Comparison of ENCODE assay signal across 8 mouse cellular contexts in genomic region chr14:62837641-62838252, GRCm38 (mm10). TPM values are rescaled to one million over a fixed set of nuclear protein-coding genes. Genes with fewer than 3 reads are reported as not detected.
A peak's percentile ranks its signal among the peaks of the same experiment; 100 is the strongest.
DNase-seq lines count a peak whose midpoint lies in the region; ATAC-seq and TF ChIP-seq lines count a peak whose summit lies in the region.

TSS of gene Wdfy2 (plus strand) at chr14:62837678.

- no peaks in the 10 kb centered on the region for H3K27me3 ChIP-seq in heart, adult 2 months (ENCODE audit: control insufficient read depth, insufficient read depth, low read length)
- H3K27me3 ChIP-seq in intestine, embryonic 15.5 days (replicated peaks), result no peaks in the 10 kb centered on the region
- no peaks in the 10 kb centered on the region for H3K27me3 ChIP-seq in limb, embryonic 12.5 days
- no peaks in the 10 kb centered on the region for H3K27me3 ChIP-seq in midbrain, embryonic 11.5 days (ENCODE audit: control insufficient read depth, insufficient read depth, low read length)

- H3K36me3 ChIP-seq in heart, adult 2 months (ENCODE audit: control insufficient read depth, insufficient read depth, low read length), result peaks cover 2% of the 10 kb centered on the region; the same call in 1 of the 2 replicates
- H3K36me3 ChIP-seq in intestine, embryonic 15.5 days, result no peaks in the 10 kb centered on the region
- H3K36me3 ChIP-seq in limb, embryonic 12.5 days, result peaks cover 9% of the 10 kb centered on the region; the same call in 1 of the 2 replicates
- no peaks in the 10 kb centered on the region for H3K36me3 ChIP-seq in midbrain, embryonic 11.5 days (ENCODE audit: control insufficient read depth, insufficient read depth, low read length)

- no peak for DNase-seq in heart, adult 2 months
- DNase-seq in heart, postnatal 14 days, result no peak
- DNase-seq in adrenal gland, postnatal 10 days, result peak; percentile 81
- DNase-seq in frontal cortex, adult 2 months (ENCODE audit: extremely low spot score in 1 of 2, low spot score in 1 of 2), result peak; percentile 26 to 27
- DNase-seq in midbrain, embryonic 11.5 days (ENCODE audit: low spot score, missing footprints), result peak; percentile 96
- peak; percentile 51 to 55 for DNase-seq in urinary bladder, postnatal 36 days (ENCODE audit: low spot score in 2 of 2)

- H3K9me3 ChIP-seq in intestine, embryonic 15.5 days, result no peaks in the 10 kb centered on the region
- 0 out of 2 replicates have a peak, but pooled peaks cover 5% of the 10 kb centered on the region for H3K9me3 ChIP-seq in limb, embryonic 12.5 days
- no peaks in the 10 kb centered on the region for H3K9me3 ChIP-seq in midbrain, embryonic 11.5 days (ENCODE audit: control insufficient read depth, low read length)

- TF ChIP-seq CTCF in heart, adult 2 months (IDR thresholded peaks at IDR 0.05), result no peak

- peak within 1 kb of the TSS; percentile 86 for H3K9ac ChIP-seq in heart, adult 2 months (ENCODE audit: low read depth, low read length)
- peak within 1 kb of the TSS; percentile 81 for H3K9ac ChIP-seq in intestine, embryonic 15.5 days
- H3K9ac ChIP-seq in limb, embryonic 12.5 days (replicated peaks), result peak within 1 kb of the TSS; percentile 79
- H3K9ac ChIP-seq in midbrain, embryonic 11.5 days (ENCODE audit: low read length), result peak within 1 kb of the TSS; percentile 76

- intact Hi-C loops in heart, adult 2 months (cut with DNase I), result loop anchor here (1.0 to 5.0 kb wide), 6 partner anchors 41 to 705 kb away; partner anchors contain the start of gene Ints6
- intact Hi-C loops in heart, postnatal 14 days (cut with DNase I), result loop anchor here (2.0 to 5.0 kb wide), 3 partner anchors 75 to 140 kb away; no protein-coding TSS in a partner anchor

- no peak for TF ChIP-seq EP300 in heart, adult 2 months (IDR thresholded peaks at IDR 0.05; ENCODE audit: insufficient read depth, low read depth, low read length)

- H3K4me3 ChIP-seq in heart, adult 2 months, result peak within 1 kb of the TSS; percentile 68
- H3K4me3 ChIP-seq in intestine, embryonic 15.5 days (replicated peaks), result peak within 1 kb of the TSS; percentile 92
- H3K4me3 ChIP-seq in limb, embryonic 12.5 days (replicated peaks), result peak within 1 kb of the TSS; percentile 84
- peak within 1 kb of the TSS; percentile 63 for H3K4me3 ChIP-seq in midbrain, embryonic 11.5 days (ENCODE audit: low read depth, low read length)

- H3K79me2 ChIP-seq in heart, adult 2 months (replicated peaks; ENCODE audit: control insufficient read depth, insufficient read depth, low read length), result peaks cover 7% of the 10 kb centered on the region

- ATAC-seq in intestine, embryonic 15.5 days, result peak; percentile 60
- peak; percentile 29 for ATAC-seq in limb, embryonic 12.5 days (ENCODE audit: insufficient number of reproducible peaks, insufficient read depth, low FRiP score, low TSS enrichment, low read depth)
- ATAC-seq in midbrain, embryonic 11.5 days (ENCODE audit: low FRiP score), result peak; percentile 52; the same call in 1 of the 2 replicates

- H3K4me2 ChIP-seq in intestine, embryonic 15.5 days (replicated peaks), result peak within 1 kb of the TSS; percentile 77
- H3K4me2 ChIP-seq in limb, embryonic 12.5 days, result peak within 1 kb of the TSS; percentile 70
- H3K4me2 ChIP-seq in midbrain, embryonic 11.5 days, result peak within 1 kb of the TSS; percentile 61

- TF ChIP-seq POLR2A in heart, adult 2 months (IDR thresholded peaks at IDR 0.05; ENCODE audit: insufficient read depth, low read depth, low read length), result peak; percentile 39; the same call in 1 of the 2 replicates

- H3K4me1 ChIP-seq in heart, adult 2 months (ENCODE audit: control insufficient read depth, insufficient read depth, low read length), result peaks cover 2% of the 10 kb centered on the region
- H3K4me1 ChIP-seq in intestine, embryonic 15.5 days (replicated peaks), result peaks cover 2% of the 10 kb centered on the region; the same call in 1 of the 2 replicates
- H3K4me1 ChIP-seq in limb, embryonic 12.5 days (replicated peaks), result peaks cover 18% of the 10 kb centered on the region
- H3K4me1 ChIP-seq in midbrain, embryonic 11.5 days (ENCODE audit: control insufficient read depth, insufficient read depth, low read length), result peaks cover 7% of the 10 kb centered on the region; the same call in 1 of the 2 replicates

- peak within 1 kb of the TSS; percentile 88 for H3K27ac ChIP-seq in heart, adult 2 months
- H3K27ac ChIP-seq in intestine, embryonic 15.5 days, result peak within 1 kb of the TSS; percentile 77
- H3K27ac ChIP-seq in limb, embryonic 12.5 days, result peak within 1 kb of the TSS; percentile 78
- H3K27ac ChIP-seq in midbrain, embryonic 11.5 days (ENCODE audit: low read depth, low read length), result peak within 1 kb of the TSS; percentile 4; the same call in 1 of the 2 replicates

- under 1% methylated on average over 46 of the region's 49 CpGs for WGBS in heart, adult 2 months
- under 1% methylated on average over 49 of the region's 49 CpGs for WGBS in intestine, embryonic 15.5 days
- WGBS in limb, embryonic 12.5 days, result under 1% methylated on average over 49 of the region's 49 CpGs
- WGBS in midbrain, embryonic 11.5 days, result under 1% methylated on average over 49 of the region's 49 CpGs

RNA-seq across cellular contexts. Expression of gene Wdfy2, which starts in this region (rescaled TPM):
- total RNA-seq in heart, adult 2 months (2021), result 1 to 10 TPM; 6.5 to 6.7 TPM
- polyA plus RNA-seq in heart, adult 2 months (2012; rRNA removed), result 5.0 and 8.0 TPM in 2 replicates
- total RNA-seq in heart, postnatal 14 days (2021), result 1 to 10 TPM; 8.1 to 8.6 TPM
- total RNA-seq in adrenal gland, postnatal 10 days (2021), result 10 to 100 TPM; 25.5 to 29.0 TPM
- polyA plus RNA-seq in frontal cortex, adult 2 months (2012; rRNA removed), result 11.9 and 12.4 TPM in 2 replicates
- 4.0 and 4.2 TPM in 2 replicates for polyA plus RNA-seq in intestine, embryonic 15.5 days (2015; fragmentation: Nextera tagmentation; extraction: Ambion mirVana)
- 11.4 and 11.8 TPM in 2 replicates for polyA plus RNA-seq in limb, embryonic 12.5 days (2016; fragmentation: Nextera tagmentation; extraction: Ambion mirVana)
- 14.9 and 15.9 TPM in 2 replicates for polyA plus RNA-seq in midbrain, embryonic 11.5 days (2014; fragmentation: Nextera tagmentation; extraction: Ambion mirVana)

Comparison
In these comparisons a context has a peak if more than half of its experiments do, and no peak if none do; other contexts are left out.
1. DNase-seq: peak in adrenal gland, postnatal 10 days (single experiment), frontal cortex, adult 2 months (2 of 2), midbrain, embryonic 11.5 days (single experiment) and urinary bladder, postnatal 36 days (2 of 2); none in heart, adult 2 months (0 of 2) and heart, postnatal 14 days (0 of 2).
2. H3K27ac ChIP-seq: peak in every context shown above with its lines; median percentile 88 in heart, adult 2 months; 78 in limb, embryonic 12.5 days; 77 in intestine, embryonic 15.5 days; 4 in midbrain, embryonic 11.5 days.
3. Peak in every context shown above with its lines, with median percentiles within 50 percentile points of each other: H3K4me3 ChIP-seq, H3K9ac ChIP-seq, ATAC-seq and H3K4me2 ChIP-seq.